Mouse (Mus musculus): ENCODE results near the gene Adamts6.

- TF ChIP-seq MAX (IDR thresholded peaks at IDR 0.05) (no peak), MYOG (IDR thresholded peaks at IDR 0.05; ENCODE audit: control insufficient read depth, extremely low read depth, insufficient read length) (no peak)
These were observed 188.8 kb downstream of the Adamts6 start for GRCm38 (mm10) chr13:104476285-104476956.
